Mouse (Mus musculus) ES-E14 (cell line): ENCODE measurements around the gene Rrm2. TPM values are rescaled to one million over a fixed set of nuclear protein-coding genes. Genes with fewer than 3 reads are reported as not detected.
"Not testable (repeated sequence)": the region's sequence is repeated elsewhere in the genome, so short reads cannot be mapped to it uniquely, and the experiment has no call there.

Source experiments
- DNase-seq: peaks from one replicate; pipeline ENCODE4 v3.0.0-alpha.2; 2013; ENCODE audit warnings: low read depth, low spot score
- H3K27ac ChIP-seq: 2 replicates; pipeline ENCODE4 v1.5.1; 2012; ENCODE audit warnings: low read depth, mild to moderate bottlenecking, low read length, moderate library complexity, mixed read lengths; ENCODE audit not compliant: poor library complexity, insufficient read depth, severe bottlenecking
- H3K36me3 ChIP-seq: 2 replicates; pipeline ENCODE4 v1.6.1; 2012; ENCODE audit warnings: mild to moderate bottlenecking, low read length, moderate library complexity, mixed read lengths; ENCODE audit not compliant: control insufficient read depth, poor library complexity, insufficient read depth, severe bottlenecking
- H3K4me1 ChIP-seq, 2 experiments: fragments of 150-350 bp in 1 of 2; sonication (generic) in 1 of 2; 2 replicates each; pipeline ENCODE4 v1.6.1; 2012; ENCODE audit warnings: low read length in 2 of 2, mild to moderate bottlenecking in 1 of 2, mixed read lengths in 1 of 2; ENCODE audit not compliant: control insufficient read depth in 2 of 2, insufficient read depth in 2 of 2, poor library complexity in 1 of 2
- H3K4me3 ChIP-seq, 2 experiments: fragments of 150-350 bp in 1 of 2; sonication (generic) in 1 of 2; 2 replicates each; pipeline ENCODE4 v1.5.1; 2012; ENCODE audit warnings: low read length in 2 of 2, low read depth in 1 of 2, mild to moderate bottlenecking in 1 of 2, mixed read lengths in 1 of 2; ENCODE audit not compliant: insufficient read depth in 1 of 2, poor library complexity in 1 of 2, severe bottlenecking in 1 of 2
- H3K9ac ChIP-seq: 2 replicates; pipeline ENCODE4 v1.6.1; 2012; ENCODE audit warnings: low read depth, mild to moderate bottlenecking, low read length, mixed read lengths; ENCODE audit not compliant: poor library complexity, insufficient read depth, severe bottlenecking
- H3K9me3 ChIP-seq: fragments of 150-350 bp; sonication (generic); 2 replicates; pipeline ENCODE4 v1.6.1; 2012; ENCODE audit warnings: low read depth, mild to moderate bottlenecking, low read length; ENCODE audit not compliant: control insufficient read depth, insufficient read depth
- CHD2 ChIP-seq: IDR thresholded peaks from 2 replicates; pipeline ENCODE4 v1.6.1; 2014; ENCODE audit warnings: mild to moderate bottlenecking, low read depth, low read length, inconsistent platforms
- HCFC1 ChIP-seq: IDR thresholded peaks from 2 replicates; pipeline ENCODE4 v1.6.1; 2012; ENCODE audit warnings: low read length, inconsistent platforms, borderline replicate concordance; ENCODE audit not compliant: insufficient read depth
- MAFK ChIP-seq: IDR thresholded peaks from 2 replicates; pipeline ENCODE4 v1.6.1; 2014; ENCODE audit warnings: mild to moderate bottlenecking, low read depth, low read length, inconsistent platforms; ENCODE audit not compliant: insufficient read depth
- ZC3H11A ChIP-seq: IDR thresholded peaks from 2 replicates; pipeline ENCODE4 v1.6.1; 2012; ENCODE audit warnings: low read depth, mild to moderate bottlenecking, inconsistent platforms, low read length, borderline replicate concordance
- ZNF384 ChIP-seq: IDR thresholded peaks from 2 replicates; pipeline ENCODE4 v1.6.1; 2012; ENCODE audit warnings: low read depth, low read length, inconsistent platforms
- in situ Hi-C, 2 experiments: fragments of 600-800 bp; cut with MboI; formaldehyde crosslinking; loops; one replicate each; pipeline ENCODE4 v1.15.1; 2025; ENCODE audit warnings: low sequenced_read_pairs in 2 of 2, inconsistent platforms in 1 of 2; ENCODE audit not compliant: unreplicated experiment in 2 of 2
- total RNA-seq: library from RNA; depleted of rRNA; stranded (reverse); fragments of 300-350 nt; gene quantifications from 2 replicates; pipeline ENCODE4 v1.2.3, GENCODE M21; 2012

The Rrm2 gene
- total RNA-seq, 1 experiment, result 112 TPM

DNA sequence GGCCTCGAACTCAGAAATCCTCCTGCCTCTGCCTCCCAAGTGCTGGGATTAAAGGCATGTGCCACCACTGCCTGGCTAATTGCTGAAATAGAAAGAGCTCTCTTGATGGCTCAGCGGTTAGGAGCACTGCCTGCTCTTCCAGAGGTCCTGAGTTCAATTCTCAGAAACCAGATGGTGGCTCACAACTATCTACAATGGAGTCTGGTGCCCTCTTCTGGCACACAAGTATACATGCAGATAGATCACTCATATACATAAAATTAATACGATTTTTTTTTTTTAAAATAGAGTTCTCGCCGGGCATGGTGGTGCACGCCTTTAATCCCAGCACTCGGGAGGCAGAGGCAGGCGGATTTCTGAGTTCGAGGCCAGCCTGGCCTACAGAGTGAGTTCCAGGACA, 6.4 kb upstream of the Rrm2 start:
- in situ Hi-C loops, result loop anchor here in 1 of 2 experiments (10.0 kb wide), 1 partner anchor 227 kb away; no protein-coding TSS in a partner anchor
- TF ChIP-seq ZNF384, result peak; percentile 53; the same call in 1 of the 2 replicates
- not testable (repeated sequence) for H3K36me3 ChIP-seq, H3K9ac ChIP-seq, DNase-seq, H3K9me3 ChIP-seq, H3K4me3 ChIP-seq, H3K27ac ChIP-seq
- peaks cover 2 to 10% of the 10 kb centered on the region in 2 experiments for H3K4me1 ChIP-seq

DNA sequence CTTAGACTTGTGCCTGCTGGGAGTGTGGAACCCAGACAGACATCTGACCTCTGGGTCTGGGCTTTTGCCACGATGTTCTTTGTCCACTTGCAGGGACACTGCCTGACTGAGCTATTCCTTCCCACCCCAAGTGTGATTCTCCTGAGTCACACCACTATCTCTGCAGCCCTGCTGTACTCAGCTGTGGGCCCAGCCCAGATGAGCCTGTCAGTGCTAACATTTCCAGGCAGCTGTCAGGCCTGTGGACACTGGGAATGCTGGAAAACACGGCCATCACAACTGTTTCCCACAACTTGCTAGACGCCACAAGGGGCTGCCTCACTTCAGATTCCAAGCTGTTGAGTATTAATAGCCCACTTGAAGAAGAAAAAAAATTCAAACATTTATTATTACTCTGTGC, 5.0 kb upstream of the Rrm2 start:
- DNase-seq, result no peak
- H3K9me3 ChIP-seq, result no peaks in the 10 kb centered on the region
- no peak overlapping the region for H3K27ac ChIP-seq
- H3K36me3 ChIP-seq, result no peaks in the 10 kb centered on the region
- no peak overlapping the region for H3K4me3 ChIP-seq
- in situ Hi-C loops, result loop anchor here in 1 of 2 experiments (10.0 kb wide), 1 partner anchor 228 kb away; no protein-coding TSS in a partner anchor
- H3K4me1 ChIP-seq, result peaks cover 2 to 6% of the 10 kb centered on the region in 2 experiments
- TF ChIP-seq ZNF384, result no peak
- no peak for TF ChIP-seq ZC3H11A
- TF ChIP-seq HCFC1, result no peak
- TF ChIP-seq MAFK, result no peak
- H3K9ac ChIP-seq, result no peak overlapping the region

DNA sequence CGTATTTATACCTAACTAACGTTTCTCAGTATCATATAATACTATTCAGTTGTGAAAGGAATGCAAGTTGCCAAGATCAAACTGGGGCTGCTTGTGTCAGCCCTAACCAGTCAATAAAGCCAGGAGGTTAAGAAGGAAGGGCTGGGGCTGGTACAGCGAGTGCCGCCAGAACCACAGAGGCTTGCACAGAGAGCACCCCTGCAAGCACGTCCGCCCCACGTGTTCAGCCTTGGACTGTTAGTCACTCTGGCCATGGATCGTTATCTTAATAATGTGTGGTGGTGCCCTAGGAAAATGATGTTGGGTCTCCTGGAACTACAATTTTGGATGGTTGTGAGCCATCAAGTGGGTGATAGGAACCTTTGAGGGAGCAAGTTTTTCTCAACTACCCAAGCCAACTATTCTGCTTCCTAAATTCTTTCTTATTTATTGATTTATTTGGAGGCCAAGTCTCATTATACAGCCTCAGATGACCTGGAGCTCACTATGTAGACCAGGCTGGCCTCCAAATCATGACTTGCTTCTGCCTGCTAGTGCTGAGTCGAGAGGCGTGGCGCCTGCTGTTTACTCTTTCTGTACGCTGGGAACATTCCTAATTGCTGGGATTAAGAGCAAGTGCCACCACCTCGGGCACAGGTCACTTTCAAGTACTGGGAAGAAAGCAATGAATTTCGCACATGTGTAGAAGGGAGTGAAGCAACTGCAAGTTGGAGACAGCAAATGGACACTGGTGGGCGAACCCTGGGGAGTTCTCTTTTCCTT, 2.4 kb upstream of the Rrm2 start:
- H3K9me3 ChIP-seq, result no peaks in the 10 kb centered on the region
- peaks cover 2 to 5% of the 10 kb centered on the region in 2 experiments for H3K4me1 ChIP-seq
- H3K9ac ChIP-seq, result peak overlapping the region; percentile 49; the same call in 1 of the 2 replicates
- in situ Hi-C loops, result loop anchor here in 1 of 2 experiments (10.0 kb wide), 1 partner anchor 231 kb away; no protein-coding TSS in a partner anchor
- DNase-seq, result no peak
- no peak overlapping the region for H3K27ac ChIP-seq
- TF ChIP-seq ZNF384 (no peak), HCFC1 (no peak), CHD2 (no peak), ZC3H11A (no peak), MAFK (no peak)
- H3K4me3 ChIP-seq, result no peak overlapping the region; a peak in 1 of 4 replicates
- H3K36me3 ChIP-seq, result peaks cover 14% of the 10 kb centered on the region

GRCm38 (mm10) chr12:24706764-24707479, 1.1 kb upstream of the Rrm2 start:
- peak; percentile 74 for DNase-seq

More at GRCm38 (mm10) chr12:24706764-24707479, 1.1 kb upstream of the Rrm2 start:
- no peaks in the 10 kb centered on the region for H3K9me3 ChIP-seq
- H3K4me3 ChIP-seq, result peak overlapping the region; percentile 96 to 99
- H3K27ac ChIP-seq, result peak overlapping the region; percentile 9; the same call in 1 of the 2 replicates
- H3K9ac ChIP-seq, result peak overlapping the region; percentile 83
- peaks cover 25% of the 10 kb centered on the region for H3K36me3 ChIP-seq
- in situ Hi-C loops, result loop anchor here in 1 of 2 experiments (10.0 kb wide), 1 partner anchor 232 kb away; no protein-coding TSS in a partner anchor
- H3K4me1 ChIP-seq, result peaks cover 2 to 10% of the 10 kb centered on the region in 2 experiments
- TF ChIP-seq ZC3H11A (no peak), CHD2 (no peak), HCFC1 (no peak), ZNF384 (no peak), MAFK (no peak)
